10 mouse cellular contexts compared by ENCODE assay signal in the genomic region with DNA sequence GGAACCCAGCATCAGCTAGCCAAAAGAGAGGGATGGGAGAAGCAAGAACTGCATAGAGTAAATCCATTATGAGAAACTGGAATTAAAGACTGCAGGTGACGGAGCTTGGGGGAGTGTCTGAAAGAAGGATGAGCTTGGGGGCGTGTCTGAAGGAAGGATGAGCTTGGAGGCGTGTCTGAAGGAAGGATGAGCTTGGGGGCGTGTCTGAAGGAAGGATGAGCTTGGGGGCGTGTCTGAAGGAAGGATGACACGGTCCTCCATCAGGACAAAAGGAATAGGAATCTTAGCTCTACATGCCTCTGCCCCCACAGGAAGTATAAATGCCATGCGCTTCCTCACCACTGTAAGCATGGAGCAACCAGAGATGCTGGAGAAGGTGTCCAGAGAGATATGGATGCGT. TPM values are rescaled to one million over a fixed set of nuclear protein-coding genes. Genes with fewer than 3 reads are reported as not detected.
A peak's percentile ranks its signal among the peaks of the same experiment; 100 is the strongest.
DNase-seq lines count a peak whose midpoint lies in the region; ATAC-seq lines count a peak whose summit lies in the region.
"Had no signal": no experiment of that assay in that cellular context is flagged by ENCODE, and none has a peak within 500 bp of the region (broad histone marks: within the 10 kb centered on the region; RNA-seq: fewer than 3 reads in every experiment).

No protein-coding gene starts in this region.

- peaks cover 15% of the 10 kb centered on the region for H3K27me3 ChIP-seq in embryonic facial prominence, embryonic 10.5 days (replicated peaks; ENCODE audit: low read depth, poor library complexity, severe bottlenecking)

- DNase-seq in adrenal gland, postnatal 36 days = peak; percentile 22 to 30
- DNase-seq in adrenal gland, postnatal 4 days (ENCODE audit: low spot score in 2 of 2) = no peak
- DNase-seq in embryonic facial prominence, embryonic 10.5 days (ENCODE audit: low spot score) = no peak
- peak; percentile 40 to 60 for DNase-seq in kidney, adult 8-10 months
- peak; percentile 47 to 52 for DNase-seq in lung, postnatal 4 days
- DNase-seq in cerebellum, adult 8-10 months = no peak
- no peak for DNase-seq in left cerebral cortex, postnatal 36 days (ENCODE audit: low spot score in 2 of 2)

- intact Hi-C loops in left cerebral cortex, postnatal 36 days (cut with DNase I) = no loop called here

- H3K9me3 ChIP-seq in embryonic facial prominence, embryonic 10.5 days = no peaks in the 10 kb centered on the region

- WGBS in embryonic facial prominence, embryonic 10.5 days = 3% methylated on average over 8 of the region's 8 CpGs

- H3K27ac ChIP-seq in embryonic facial prominence, embryonic 10.5 days (replicated peaks) = no peak overlapping the region
- H3K27ac ChIP-seq: liver, embryonic 14.5 days had no signal

- no peak for ATAC-seq in frontal cortex, adult (ENCODE audit: low TSS enrichment)

- no peaks in the 10 kb centered on the region for H3K36me3 ChIP-seq in embryonic facial prominence, embryonic 10.5 days (replicated peaks)

- H3K4me1 ChIP-seq in embryonic facial prominence, embryonic 10.5 days = peaks cover 11% of the 10 kb centered on the region; the same call in 1 of the 2 replicates

- H3K4me3 ChIP-seq in embryonic facial prominence, embryonic 10.5 days = 0 out of 2 replicates have a peak overlapping the region, but pooled peaks have one; percentile 18

RNA-seq across cellular contexts. Expression of gene Gstk1, which starts 1.4 kb away (rescaled TPM):
- total RNA-seq in adrenal gland, postnatal 36 days (2021) = 100 to 1,000 TPM in 1 of 2 experiments, 10 to 100 TPM in 1; 71.9 to 345 TPM
- 10 to 100 TPM; 75.2 to 77.9 TPM for total RNA-seq in adrenal gland, postnatal 4 days (2021)
- polyA plus RNA-seq in embryonic facial prominence, embryonic 10.5 days (2016; fragmentation: Nextera tagmentation; extraction: Ambion mirVana) = 18.1 and 18.7 TPM in 2 replicates
- total RNA-seq in left cerebral cortex, postnatal 36 days (2021) = 10 to 100 TPM; 11.3 to 11.6 TPM

RNA-seq across cellular contexts. Expression of gene Tmem139, which starts 14.6 kb away (rescaled TPM):
- 1 to 10 TPM in 1 of 2 experiments, not detected in 1; 2.4 TPM for total RNA-seq in adrenal gland, postnatal 36 days (2021)
- total RNA-seq in adrenal gland, postnatal 4 days (2021) = 1 to 10 TPM in 1 of 2 experiments, under 1 TPM in 1; 0.37 to 1.7 TPM
- 0.60 and 0.90 TPM in 2 replicates for polyA plus RNA-seq in embryonic facial prominence, embryonic 10.5 days (2016; fragmentation: Nextera tagmentation; extraction: Ambion mirVana)
- not detected for total RNA-seq in left cerebral cortex, postnatal 36 days (2021)
- total RNA-seq: common myeloid progenitor, adult 5-6 weeks had no signal

RNA-seq across cellular contexts. Expression of gene Casp2, which starts 17.6 kb away (rescaled TPM):
- 10 to 100 TPM; 17.8 to 20.6 TPM for total RNA-seq in adrenal gland, postnatal 36 days (2021)
- total RNA-seq in adrenal gland, postnatal 4 days (2021) = 10 to 100 TPM; 52.4 to 61.4 TPM
- 79.5 and 85.3 TPM in 2 replicates for polyA plus RNA-seq in embryonic facial prominence, embryonic 10.5 days (2016; fragmentation: Nextera tagmentation; extraction: Ambion mirVana)
- total RNA-seq in left cerebral cortex, postnatal 36 days (2021) = 10 to 100 TPM; 19.3 to 30.2 TPM

RNA-seq across cellular contexts. Expression of gene Tas2r144, which starts 32.0 kb away (rescaled TPM):
- not detected for total RNA-seq in adrenal gland, postnatal 36 days (2021)
- total RNA-seq in adrenal gland, postnatal 4 days (2021) = not detected
- not detected in 2 replicates for polyA plus RNA-seq in embryonic facial prominence, embryonic 10.5 days (2016; fragmentation: Nextera tagmentation; extraction: Ambion mirVana)
- not detected for total RNA-seq in left cerebral cortex, postnatal 36 days (2021)
- total RNA-seq: common myeloid progenitor, adult 5-6 weeks had no signal
- polyA plus RNA-seq: liver, embryonic 14.5 days had no signal

RNA-seq across cellular contexts. Expression of gene Clcn1, which starts 39.3 kb away (rescaled TPM):
- under 1 TPM in 1 of 2 experiments, not detected in 1; 0.20 TPM for total RNA-seq in adrenal gland, postnatal 36 days (2021)
- 1 to 10 TPM; 1.5 to 2.6 TPM for total RNA-seq in adrenal gland, postnatal 4 days (2021)
- polyA plus RNA-seq in embryonic facial prominence, embryonic 10.5 days (2016; fragmentation: Nextera tagmentation; extraction: Ambion mirVana) = 0.80 and 1.1 TPM in 2 replicates
- 1 to 10 TPM; 2.4 to 6.2 TPM for total RNA-seq in left cerebral cortex, postnatal 36 days (2021)
- total RNA-seq: common myeloid progenitor, adult 5-6 weeks had no signal

Comparison
In these comparisons a context has a peak if more than half of its experiments do, and no peak if none do; other contexts are left out.
1. DNase-seq: peak in adrenal gland, postnatal 36 days (2 of 2), kidney, adult 8-10 months (2 of 2) and lung, postnatal 4 days (2 of 2); none in adrenal gland, postnatal 4 days (0 of 2), embryonic facial prominence, embryonic 10.5 days (single experiment), cerebellum, adult 8-10 months (single experiment) and left cerebral cortex, postnatal 36 days (0 of 2).
2. RNA of gene Gstk1, which starts 1.4 kb away (total RNA-seq): 71.9 to 345 TPM in adrenal gland, postnatal 36 days and 75.2 to 77.9 TPM in adrenal gland, postnatal 4 days; 11.3 to 11.6 TPM in left cerebral cortex, postnatal 36 days; every median in the first group is over 4 times any median in the second.